Mouse (Mus musculus): ENCODE data around the gene Msi2. TPM values are rescaled to one million over a fixed set of nuclear protein-coding genes. Genes with fewer than 3 reads are reported as not detected.
A peak's percentile ranks its signal among the peaks of the same experiment; 100 is the strongest.

Msi2 gene
- polyA plus RNA-seq, 1 experiment from 2014 or later, result 15.1 TPM

DNA sequence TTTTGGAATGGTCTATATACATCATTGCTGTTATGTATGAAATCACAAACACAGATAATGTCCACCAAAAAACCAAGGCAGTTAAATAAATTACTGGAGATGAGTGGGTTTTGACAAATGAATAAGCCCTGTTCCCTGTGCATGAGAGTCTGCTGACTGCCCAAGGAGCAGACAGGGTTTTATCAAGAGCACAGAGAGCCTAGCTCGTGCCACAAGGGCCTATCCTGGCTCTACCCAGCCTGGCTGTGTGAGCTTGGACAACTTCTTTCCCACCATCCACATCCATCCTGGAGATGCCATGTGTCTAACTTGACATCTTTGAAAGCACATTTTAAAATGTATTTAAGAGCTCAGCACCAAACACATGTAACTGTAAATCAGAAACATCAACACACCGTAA lies 132.4 kb downstream of the Msi2 start:
- 59% methylated on average over 2 of the region's 2 CpGs for WGBS
- H3K4me1 ChIP-seq (replicated peaks; ENCODE audit: control insufficient read depth, insufficient read depth, low read length), result peaks cover 56% of the 10 kb centered on the region
- no peak overlapping the region for H3K4me2 ChIP-seq (ENCODE audit: low read depth, low read length)
- H3K27me3 ChIP-seq (ENCODE audit: control insufficient read depth, insufficient read depth, low read depth, low read length), result no peaks in the 10 kb centered on the region
- H3K27ac ChIP-seq (ENCODE audit: low read length), result peak overlapping the region; percentile 50
- H3K9ac ChIP-seq (ENCODE audit: low read length), result no peak overlapping the region
- no peak overlapping the region for H3K4me3 ChIP-seq (ENCODE audit: low read length)
- H3K9me3 ChIP-seq (ENCODE audit: control insufficient read depth, low read length), result no peaks in the 10 kb centered on the region
- H3K36me3 ChIP-seq (ENCODE audit: control insufficient read depth, insufficient read depth, low read length), result no peaks in the 10 kb centered on the region
- ATAC-seq (ENCODE audit: low read depth), result no peak

DNA sequence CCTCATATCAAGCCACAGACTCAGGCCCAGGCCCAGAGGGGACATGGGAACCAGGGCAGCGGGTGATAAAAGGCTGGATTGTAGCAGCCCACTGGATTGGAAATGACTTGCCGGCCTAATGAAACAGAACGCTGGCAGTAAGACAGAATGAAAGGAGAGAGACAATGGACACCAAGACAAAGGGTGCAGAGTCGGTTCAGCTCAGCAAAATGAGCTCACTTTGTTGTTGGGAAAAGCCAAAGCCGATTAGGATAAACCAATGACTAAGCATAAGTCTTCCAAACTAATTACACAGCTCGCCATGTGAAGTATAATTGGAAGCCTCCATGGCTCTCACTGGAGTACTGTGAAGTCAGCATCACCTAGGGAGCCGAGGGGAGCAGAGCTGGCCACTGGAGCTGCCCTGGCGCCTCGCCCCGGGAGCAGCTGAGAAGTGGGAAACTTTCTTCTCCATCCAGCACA lies 133.1 kb downstream of the Msi2 start:
- H3K27ac ChIP-seq (ENCODE audit: low read length), result peak overlapping the region; percentile 10
- H3K4me1 ChIP-seq (replicated peaks; ENCODE audit: control insufficient read depth, insufficient read depth, low read length), result peaks cover 53% of the 10 kb centered on the region
- no peaks in the 10 kb centered on the region for H3K9me3 ChIP-seq (ENCODE audit: control insufficient read depth, low read length)
- H3K36me3 ChIP-seq (ENCODE audit: control insufficient read depth, insufficient read depth, low read length), result no peaks in the 10 kb centered on the region
- 21% methylated on average over 10 of the region's 10 CpGs for WGBS
- H3K4me3 ChIP-seq (ENCODE audit: low read length), result no peak overlapping the region
- H3K9ac ChIP-seq (ENCODE audit: low read length), result peak overlapping the region; percentile 45; the same call in 1 of the 2 replicates
- H3K4me2 ChIP-seq (ENCODE audit: low read depth, low read length), result no peak overlapping the region
- no peaks in the 10 kb centered on the region for H3K27me3 ChIP-seq (ENCODE audit: control insufficient read depth, insufficient read depth, low read depth, low read length)
- ATAC-seq (ENCODE audit: low read depth), result peak; percentile 45

DNA sequence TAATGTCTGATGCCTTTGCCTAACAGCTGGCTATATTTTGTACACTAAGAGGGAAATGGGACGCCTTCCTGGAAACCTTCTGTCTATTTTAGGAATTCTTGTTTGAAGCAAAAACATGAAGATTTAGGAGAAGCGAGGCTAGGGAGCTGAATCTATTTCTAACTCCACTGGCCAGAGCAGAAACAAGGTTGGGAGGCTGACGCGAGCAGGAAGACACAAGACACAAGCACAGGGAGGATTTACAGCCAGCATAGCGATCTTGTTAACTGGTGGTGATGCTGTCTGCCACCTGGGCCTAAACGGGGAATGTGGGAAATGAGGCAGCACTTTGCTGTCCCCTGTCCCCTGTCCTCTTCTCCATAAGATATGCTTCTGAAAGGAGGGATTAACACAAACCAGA lies 134.4 kb downstream of the Msi2 start:
- H3K4me2 ChIP-seq (ENCODE audit: low read depth, low read length), result no peak overlapping the region

DNA sequence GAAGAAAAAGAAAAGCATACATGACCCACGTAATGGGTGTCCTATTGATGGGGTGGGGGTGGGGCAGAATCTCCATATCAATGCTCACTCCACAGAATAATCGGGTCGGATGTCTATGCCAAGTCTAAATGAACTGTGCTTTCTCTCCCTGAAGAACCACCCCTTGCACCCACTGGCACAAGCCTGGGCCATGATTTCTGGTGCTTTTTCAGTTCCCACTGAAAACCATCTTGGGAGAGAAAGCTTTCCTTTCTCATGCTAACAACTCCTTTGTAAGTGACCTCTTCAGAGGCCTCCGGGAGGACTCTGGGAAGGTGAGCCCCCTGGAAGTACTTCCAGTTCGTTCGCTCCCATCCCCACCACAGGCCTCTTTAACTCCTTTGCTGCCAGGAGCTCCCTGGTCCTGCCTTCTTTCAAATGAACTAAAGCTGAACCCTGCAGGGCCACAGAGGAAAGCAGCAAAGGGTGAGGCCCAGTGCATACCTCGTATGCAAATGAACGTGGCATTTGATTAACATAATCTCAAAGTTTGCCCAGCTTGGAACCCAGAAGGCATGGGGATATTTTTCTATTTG lies 135.0 kb downstream of the Msi2 start:
- no peaks in the 10 kb centered on the region for H3K27me3 ChIP-seq (ENCODE audit: control insufficient read depth, insufficient read depth, low read depth, low read length)
- peak overlapping the region; percentile 65 for H3K27ac ChIP-seq (ENCODE audit: low read length)
- peak overlapping the region; percentile 52 for H3K9ac ChIP-seq (ENCODE audit: low read length)
- H3K36me3 ChIP-seq (ENCODE audit: control insufficient read depth, insufficient read depth, low read length), result 0 out of 2 replicates have a peak, but pooled peaks cover 2% of the 10 kb centered on the region
- no peaks in the 10 kb centered on the region for H3K9me3 ChIP-seq (ENCODE audit: control insufficient read depth, low read length)
- ATAC-seq (ENCODE audit: low read depth), result no peak
- no peak overlapping the region for H3K4me2 ChIP-seq (ENCODE audit: low read depth, low read length)
- H3K4me3 ChIP-seq (ENCODE audit: low read length), result no peak overlapping the region
- peaks cover 53% of the 10 kb centered on the region for H3K4me1 ChIP-seq (replicated peaks; ENCODE audit: control insufficient read depth, insufficient read depth, low read length)
- 17% methylated on average over 8 of the region's 8 CpGs for whole genome bisulfite sequencing

More for the DNA sequence above, 134.4 kb downstream of the Msi2 start:
- Histone ChIP-seq H3K4me1 (replicated peaks; ENCODE audit: control insufficient read depth, insufficient read depth, low read length) (peaks cover 53% of the 10 kb centered on the region), H3K36me3 (ENCODE audit: control insufficient read depth, insufficient read depth, low read length) (0 out of 2 replicates have a peak, but pooled peaks cover 2% of the 10 kb centered on the region), H3K4me3 (ENCODE audit: low read length) (no peak overlapping the region), H3K27me3 (ENCODE audit: control insufficient read depth, insufficient read depth, low read depth, low read length) (no peaks in the 10 kb centered on the region), H3K27ac (ENCODE audit: low read length) (peak overlapping the region; percentile 13), H3K9me3 (ENCODE audit: control insufficient read depth, low read length) (no peaks in the 10 kb centered on the region), H3K9ac (ENCODE audit: low read length) (no peak overlapping the region)
- ATAC-seq (ENCODE audit: low read depth), result no peak
- WGBS, result 30% methylated on average over 6 of the region's 6 CpGs

DNA sequence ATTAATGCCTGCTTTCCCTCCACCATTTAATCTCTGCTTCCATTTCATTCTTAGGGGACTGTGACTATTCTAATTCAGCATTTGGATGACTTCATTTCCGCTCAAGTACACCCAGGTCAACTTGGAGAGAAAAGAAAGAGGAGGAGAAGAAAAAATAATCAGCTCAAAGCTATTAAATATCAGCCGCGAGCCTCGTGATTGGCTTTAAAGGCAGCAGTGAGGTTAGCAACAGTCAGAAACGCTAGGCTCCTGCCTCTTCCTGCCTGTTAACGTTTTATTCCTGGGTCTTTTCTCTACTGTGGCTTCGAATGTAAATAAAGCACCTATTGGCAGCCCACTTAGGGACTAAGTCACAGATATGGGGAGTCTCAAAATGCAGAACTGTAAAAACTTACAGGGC lies 135.5 kb downstream of the Msi2 start:
- H3K27me3 ChIP-seq (ENCODE audit: control insufficient read depth, insufficient read depth, low read depth, low read length), result no peaks in the 10 kb centered on the region
- peaks cover 56% of the 10 kb centered on the region for H3K4me1 ChIP-seq (replicated peaks; ENCODE audit: control insufficient read depth, insufficient read depth, low read length)
- peak overlapping the region; percentile 65 for H3K27ac ChIP-seq (ENCODE audit: low read length)
- peak overlapping the region; percentile 52; the same call in 1 of the 2 replicates for H3K9ac ChIP-seq (ENCODE audit: low read length)
- 0 out of 2 replicates have a peak, but pooled peaks cover 2% of the 10 kb centered on the region for H3K36me3 ChIP-seq (ENCODE audit: control insufficient read depth, insufficient read depth, low read length)
- no peak overlapping the region for H3K4me3 ChIP-seq (ENCODE audit: low read length)
- 13% methylated on average over 7 of the region's 7 CpGs for WGBS
- ATAC-seq (ENCODE audit: low read depth), result 0 out of 2 replicates have a peak, but pooled peaks have one; percentile 8
- H3K9me3 ChIP-seq (ENCODE audit: control insufficient read depth, low read length), result no peaks in the 10 kb centered on the region
- peak overlapping the region; percentile 34; the same call in 1 of the 2 replicates for H3K4me2 ChIP-seq (ENCODE audit: low read depth, low read length)

DNA sequence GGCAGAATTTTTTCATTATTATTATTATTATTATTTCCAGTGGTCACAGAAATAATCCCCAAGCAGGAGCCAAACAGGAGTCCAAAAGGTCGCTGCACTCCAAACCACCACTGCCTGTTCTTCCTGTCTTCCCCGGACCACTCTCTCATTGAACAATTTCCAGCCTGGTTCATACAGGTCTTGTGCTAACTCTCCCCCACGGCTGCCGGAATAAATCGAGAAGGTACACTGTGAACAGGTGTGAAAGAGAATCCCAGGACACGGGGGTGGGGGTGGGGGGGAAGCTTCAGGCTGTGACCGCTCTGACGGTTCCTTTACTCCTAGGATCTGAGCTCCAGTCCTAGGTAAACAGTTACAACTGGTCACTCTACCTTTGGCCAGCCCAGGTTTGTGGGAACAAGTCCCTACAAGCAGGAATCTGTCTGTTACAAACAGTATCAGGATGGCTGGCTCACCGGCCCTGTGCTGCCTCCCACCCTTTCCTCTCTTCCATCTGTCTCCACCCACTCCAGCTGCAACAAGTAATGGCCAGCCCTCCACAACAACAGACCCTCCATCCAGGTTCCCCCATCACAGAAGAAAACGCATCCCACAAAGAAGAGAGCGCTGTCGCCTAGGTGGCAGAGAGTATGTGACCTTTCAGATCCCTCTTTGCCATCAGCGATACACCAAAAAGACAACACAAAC lies 136.1 kb downstream of the Msi2 start:
- Histone ChIP-seq H3K4me2 (ENCODE audit: low read depth, low read length) (peak overlapping the region; percentile 34), H3K9me3 (ENCODE audit: control insufficient read depth, low read length) (no peaks in the 10 kb centered on the region), H3K9ac (ENCODE audit: low read length) (peak overlapping the region; percentile 9; the same call in 1 of the 2 replicates), H3K4me1 (replicated peaks; ENCODE audit: control insufficient read depth, insufficient read depth, low read length) (peaks cover 59% of the 10 kb centered on the region), H3K36me3 (ENCODE audit: control insufficient read depth, insufficient read depth, low read length) (0 out of 2 replicates have a peak, but pooled peaks cover 2% of the 10 kb centered on the region), H3K27ac (ENCODE audit: low read length) (peak overlapping the region; percentile 65), H3K27me3 (ENCODE audit: control insufficient read depth, insufficient read depth, low read depth, low read length) (no peaks in the 10 kb centered on the region), H3K4me3 (ENCODE audit: low read length) (no peak overlapping the region)
- ATAC-seq (ENCODE audit: low read depth), result no peak
- 24% methylated on average over 13 of the region's 13 CpGs for WGBS

DNA sequence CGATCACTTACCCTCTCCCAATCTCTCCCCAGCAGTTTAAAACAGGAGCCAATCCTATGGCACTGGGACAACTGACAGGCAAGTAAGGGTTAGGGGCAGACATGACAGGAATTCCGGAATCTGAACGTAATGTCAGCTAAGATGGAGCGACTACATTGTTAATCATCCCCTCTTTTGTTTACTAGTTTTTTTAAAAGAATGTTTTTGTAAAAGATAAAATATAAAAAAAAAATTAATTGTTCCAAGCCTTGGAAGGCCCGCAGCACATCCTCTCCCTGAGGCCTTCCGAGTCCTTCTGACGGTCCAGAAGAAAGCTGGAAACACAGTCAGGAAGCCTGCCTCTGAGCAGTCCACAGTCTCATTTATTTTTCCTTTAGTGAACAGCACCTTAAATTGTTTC lies 136.9 kb downstream of the Msi2 start:
- 0 out of 2 replicates have a peak, but pooled peaks cover 2% of the 10 kb centered on the region for H3K36me3 ChIP-seq (ENCODE audit: control insufficient read depth, insufficient read depth, low read length)
- no peak overlapping the region for H3K4me2 ChIP-seq (ENCODE audit: low read depth, low read length)
- H3K4me3 ChIP-seq (ENCODE audit: low read length), result no peak overlapping the region
- no peaks in the 10 kb centered on the region for H3K9me3 ChIP-seq (ENCODE audit: control insufficient read depth, low read length)
- ATAC-seq (ENCODE audit: low read depth), result no peak
- H3K9ac ChIP-seq (ENCODE audit: low read length), result no peak overlapping the region
- peaks cover 56% of the 10 kb centered on the region for H3K4me1 ChIP-seq (replicated peaks; ENCODE audit: control insufficient read depth, insufficient read depth, low read length)
- WGBS, result 51% methylated on average over 7 of the region's 7 CpGs
- peak overlapping the region; percentile 65; the same call in 1 of the 2 replicates for H3K27ac ChIP-seq (ENCODE audit: low read length)
- H3K27me3 ChIP-seq (ENCODE audit: control insufficient read depth, insufficient read depth, low read depth, low read length), result no peaks in the 10 kb centered on the region

DNA sequence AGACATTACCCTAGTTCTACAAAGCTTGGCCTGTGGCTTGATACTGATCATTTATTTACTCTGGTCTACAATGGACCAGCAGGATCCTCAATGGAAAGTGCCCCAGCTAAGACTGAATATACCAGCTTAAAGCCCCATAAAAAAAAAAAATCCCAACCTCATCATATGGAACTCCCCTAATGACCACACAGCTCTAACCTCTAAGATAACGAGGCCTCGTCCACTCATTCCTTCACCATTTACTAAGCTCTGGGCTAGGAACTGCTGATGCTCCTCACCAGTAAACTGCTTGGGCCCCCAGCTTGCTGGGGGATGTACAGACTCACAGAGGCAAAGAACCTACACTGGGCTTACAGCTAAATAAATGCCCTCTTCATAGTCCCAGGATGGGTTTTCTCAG lies 139.6 kb downstream of the Msi2 start:
- Histone ChIP-seq H3K27me3 (ENCODE audit: control insufficient read depth, insufficient read depth, low read depth, low read length) (no peaks in the 10 kb centered on the region), H3K9me3 (ENCODE audit: control insufficient read depth, low read length) (no peaks in the 10 kb centered on the region), H3K27ac (ENCODE audit: low read length) (no peak overlapping the region), H3K4me3 (ENCODE audit: low read length) (no peak overlapping the region), H3K4me2 (ENCODE audit: low read depth, low read length) (no peak overlapping the region), H3K36me3 (ENCODE audit: control insufficient read depth, insufficient read depth, low read length) (0 out of 2 replicates have a peak, but pooled peaks cover 2% of the 10 kb centered on the region), H3K9ac (ENCODE audit: low read length) (no peak overlapping the region), H3K4me1 (replicated peaks; ENCODE audit: control insufficient read depth, insufficient read depth, low read length) (peaks cover 51% of the 10 kb centered on the region)
- ATAC-seq (ENCODE audit: low read depth), result no peak
- WGBS, result 88% methylated on average over 2 of the region's 2 CpGs

DNA sequence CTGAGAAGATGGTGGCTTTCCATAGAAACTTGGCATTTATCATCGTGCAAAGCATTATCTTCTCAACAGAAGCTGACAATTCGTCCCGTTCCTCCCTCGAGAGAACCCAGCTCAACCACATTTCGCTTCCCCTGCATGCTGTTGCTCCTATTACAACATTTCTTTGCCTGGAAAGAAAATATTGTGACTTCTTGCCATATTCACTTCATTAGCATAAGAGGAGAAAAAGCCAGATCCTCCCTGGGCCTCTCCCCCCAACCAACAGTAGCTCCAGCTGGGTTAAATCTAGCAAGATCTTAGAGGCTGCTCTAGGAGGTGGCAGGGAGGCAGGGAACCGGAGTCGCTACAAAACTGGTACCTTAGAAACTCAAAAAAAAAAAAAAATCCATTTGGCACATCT lies 141.2 kb downstream of the Msi2 start:
- no peak overlapping the region for H3K4me3 ChIP-seq (ENCODE audit: low read length)
- H3K9me3 ChIP-seq (ENCODE audit: control insufficient read depth, low read length), result no peaks in the 10 kb centered on the region
- H3K9ac ChIP-seq (ENCODE audit: low read length), result no peak overlapping the region
- peak overlapping the region; percentile 74 for H3K27ac ChIP-seq (ENCODE audit: low read length)
- 46% methylated on average over 7 of the region's 7 CpGs for WGBS
- no peaks in the 10 kb centered on the region for H3K27me3 ChIP-seq (ENCODE audit: control insufficient read depth, insufficient read depth, low read depth, low read length)
- 0 out of 2 replicates have a peak, but pooled peaks cover 2% of the 10 kb centered on the region for H3K36me3 ChIP-seq (ENCODE audit: control insufficient read depth, insufficient read depth, low read length)
- peak; percentile 66 for ATAC-seq (ENCODE audit: low read depth)
- peaks cover 35% of the 10 kb centered on the region for H3K4me1 ChIP-seq (replicated peaks; ENCODE audit: control insufficient read depth, insufficient read depth, low read length)
- H3K4me2 ChIP-seq (ENCODE audit: low read depth, low read length), result no peak overlapping the region
